Mouse (Mus musculus) myocyte (in vitro differentiated cells): ENCODE data around the gene Lrmda.

Experiments
- CEBPB ChIP-seq: IDR thresholded peaks from 2 replicates; pipeline ENCODE4 v1.6.1; 2011; ENCODE audit warnings: mild to moderate bottlenecking, moderate library complexity; ENCODE audit not compliant: poor library complexity, insufficient read depth, severe bottlenecking
- MYOG ChIP-seq, 3 experiments: IDR thresholded peaks; one replicate each; pipeline ENCODE4 v1.6.1; 2011; ENCODE audit warnings: control low read depth in 2 of 3, low read depth in 2 of 3, mild to moderate bottlenecking in 2 of 3; ENCODE audit not compliant: insufficient read length in 2 of 3, control insufficient read depth in 1 of 3, insufficient read depth in 1 of 3
- POLR2A ChIP-seq: IDR thresholded peaks from one replicate; pipeline ENCODE4 v1.6.1; 2011; ENCODE audit warnings: low read depth, mild to moderate bottlenecking, control low read depth, moderate library complexity; ENCODE audit not compliant: insufficient read length
- POLR2AphosphoS2 ChIP-seq: IDR thresholded peaks from one replicate; pipeline ENCODE4 v1.6.1; 2011; ENCODE audit warnings: low read depth, control low read depth; ENCODE audit not compliant: insufficient read length
- SRF ChIP-seq: IDR thresholded peaks from one replicate; pipeline ENCODE4 v1.6.1; 2011; ENCODE audit warnings: low read depth; ENCODE audit not compliant: control insufficient read depth, insufficient read length
- TCF12 ChIP-seq: IDR thresholded peaks from one replicate; pipeline ENCODE4 v1.6.1; 2011; ENCODE audit warnings: mild to moderate bottlenecking, control low read depth; ENCODE audit not compliant: poor library complexity, insufficient read depth, severe bottlenecking
- TCF3 ChIP-seq: IDR thresholded peaks from one replicate; pipeline ENCODE4 v1.6.1; 2011; ENCODE audit warnings: low read depth, control low read depth; ENCODE audit not compliant: insufficient read length
- USF1 ChIP-seq: IDR thresholded peaks from one replicate; pipeline ENCODE4 v1.6.1; 2011; ENCODE audit warnings: low read depth, mild to moderate bottlenecking, control low read depth, moderate library complexity

- TF ChIP-seq POLR2A (no peak), TCF12 (no peak), TCF3 (no peak), MYOG (IDR thresholded peaks at IDR 0.05; ENCODE audit: control insufficient read depth in 1 of 3, insufficient read depth in 1 of 3, insufficient read length in 2 of 3, low read depth in 2 of 3) (no peak), CEBPB (no peak), USF1 (no peak), POLR2AphosphoS2 (no peak), SRF (no peak)
These were observed 402.2 kb downstream of the Lrmda start for GRCm38 (mm10) chr14:22421668-22422067.
